Mouse (Mus musculus) lung, embryonic 15.5 days (tissue): Measurements from ENCODE around the gene Etv5. TPM values are rescaled to one million over a fixed set of nuclear protein-coding genes. Genes with fewer than 3 reads are reported as not detected.

ENCODE experiments used
- ATAC-seq: fragments of 200-750 bp; cut with Nextera tagmentation; 2 replicates; pipeline ENCODE4 v1.8.0; 2017; ENCODE audit warnings: moderate number of reproducible peaks, borderline replicate concordance; ENCODE audit not compliant: low FRiP score, low TSS enrichment; ENCODE audit errors: extremely low read depth
- H3K27ac ChIP-seq: fragments of 300-500 bp; sonication (generic); 2 replicates; pipeline ENCODE4 v1.5.1; 2015; ENCODE audit warnings: moderate library complexity, mild to moderate bottlenecking, inconsistent platforms
- H3K27me3 ChIP-seq: fragments of 300-500 bp; sonication (generic); 2 replicates; pipeline ENCODE4 v1.6.1; 2015; ENCODE audit warnings: inconsistent platforms
- H3K36me3 ChIP-seq: fragments of 300-500 bp; sonication (generic); 2 replicates; pipeline ENCODE4 v1.6.1; 2015; ENCODE audit warnings: inconsistent platforms
- H3K4me1 ChIP-seq: fragments of 300-500 bp; sonication (generic); 2 replicates; pipeline ENCODE4 v1.6.1; 2015; ENCODE audit warnings: inconsistent platforms
- H3K4me2 ChIP-seq: fragments of 300-500 bp; sonication (generic); 2 replicates; pipeline ENCODE4 v1.6.1; 2015; ENCODE audit warnings: inconsistent platforms, mild to moderate bottlenecking, moderate library complexity
- H3K4me3 ChIP-seq: fragments of 300-500 bp; sonication (generic); 2 replicates; pipeline ENCODE4 v1.5.1; 2015; ENCODE audit warnings: mild to moderate bottlenecking, inconsistent platforms
- H3K9ac ChIP-seq: fragments of 300-500 bp; sonication (generic); 2 replicates; pipeline ENCODE4 v1.6.1; 2015; ENCODE audit warnings: inconsistent platforms
- H3K9me3 ChIP-seq: fragments of 300-500 bp; sonication (generic); 2 replicates; pipeline ENCODE4 v1.6.1; 2016; ENCODE audit warnings: inconsistent platforms
- WGBS: fragments of 180-500 bp; shearing (Covaris S2); methylation state at CpG from one replicate; pipeline ENCODE4 v1.1.7; 2015; 5-methylcytosine and 5-hydroxymethylcytosine counted together
- polyA plus RNA-seq: library from polyadenylated mRNA; unstranded; fragments of >200 nt; fragmentation: Nextera tagmentation; extraction: Ambion mirVana; gene quantifications from 2 replicates; pipeline ENCODE4 v1.2.1, GENCODE M21; 2015

Gene Etv5
- polyA plus RNA-seq, 1 experiment from 2014 or later, result 167 TPM

DNA sequence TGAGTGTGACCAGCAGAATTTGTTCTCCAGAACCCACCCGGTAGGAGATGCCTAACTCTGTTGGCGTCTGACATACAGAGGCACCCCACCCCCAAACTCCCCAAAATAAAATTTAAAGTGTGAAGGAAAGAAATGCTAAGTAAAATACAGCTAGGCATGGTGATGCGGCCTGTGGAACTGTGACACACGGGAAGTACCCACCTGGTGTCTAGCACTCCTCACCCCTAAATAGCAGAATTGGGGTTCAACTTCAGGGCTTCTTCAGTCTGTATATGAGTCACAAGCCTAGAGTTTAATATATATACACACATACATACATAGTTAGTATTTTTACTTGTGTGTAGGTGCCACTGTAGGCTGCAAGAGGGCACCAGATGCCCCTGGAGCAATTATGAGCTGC is 32.8 kb downstream of the Etv5 start:
- H3K4me3 ChIP-seq, result no peak overlapping the region
- peaks cover 27% of the 10 kb centered on the region for H3K4me1 ChIP-seq
- H3K27me3 ChIP-seq, result no peaks in the 10 kb centered on the region
- H3K36me3 ChIP-seq, result peaks cover 16% of the 10 kb centered on the region
- H3K27ac ChIP-seq, result no peak overlapping the region; the same call in 1 of the 2 replicates
- H3K9me3 ChIP-seq, result no peaks in the 10 kb centered on the region
- no peak overlapping the region for H3K9ac ChIP-seq
- ATAC-seq, result no peak
- H3K4me2 ChIP-seq, result no peak overlapping the region
- WGBS, result 91% methylated on average over 4 of the region's 4 CpGs

DNA sequence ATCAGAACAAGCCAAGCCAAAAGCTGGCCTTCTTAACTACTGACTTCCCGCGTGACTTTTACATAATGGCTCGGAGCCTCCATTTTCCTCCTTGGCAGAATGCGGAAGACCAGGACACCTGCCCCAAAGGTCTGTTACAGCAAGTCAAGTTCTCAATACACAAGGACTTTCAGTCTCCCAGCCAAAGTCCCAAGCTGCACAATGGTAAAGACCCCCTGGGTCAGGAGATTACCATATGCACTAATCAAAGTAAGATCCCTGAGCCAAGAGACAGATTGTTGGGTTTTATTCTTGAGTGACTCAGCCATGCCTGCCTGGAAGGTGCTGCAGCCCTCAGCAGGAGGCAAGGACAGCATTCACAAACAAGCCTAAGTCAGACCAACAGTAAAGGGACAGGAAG is 33.5 kb downstream of the Etv5 start:
- WGBS, result 51% methylated on average over 4 of the region's 4 CpGs
- ATAC-seq, result peak; percentile 6; the same call in 1 of the 2 replicates
- no peaks in the 10 kb centered on the region for H3K9me3 ChIP-seq

GRCm38 (mm10) chr16:22405492-22405891 is 34.0 kb downstream of the Etv5 start:
- WGBS, result 27% methylated on average over 10 of the region's 10 CpGs
- Histone ChIP-seq H3K4me2 (peak overlapping the region; percentile 18; the same call in 1 of the 2 replicates), H3K27me3 (no peaks in the 10 kb centered on the region), H3K4me1 (peaks cover 25% of the 10 kb centered on the region), H3K9ac (no peak overlapping the region), H3K9me3 (no peaks in the 10 kb centered on the region), H3K4me3 (no peak overlapping the region), H3K36me3 (peaks cover 20% of the 10 kb centered on the region), H3K27ac (peak overlapping the region; percentile 68)
- ATAC-seq, result peak; percentile 75

More for the DNA sequence above, 33.5 kb downstream of the Etv5 start:
- no peak overlapping the region for H3K9ac ChIP-seq
- H3K4me3 ChIP-seq, result no peak overlapping the region
- H3K4me2 ChIP-seq, result no peak overlapping the region
- H3K4me1 ChIP-seq, result peaks cover 25% of the 10 kb centered on the region
- peaks cover 15% of the 10 kb centered on the region for H3K36me3 ChIP-seq
- no peaks in the 10 kb centered on the region for H3K27me3 ChIP-seq
- H3K27ac ChIP-seq, result peak overlapping the region; percentile 68

GRCm38 (mm10) chr16:22403715-22404114 is 35.8 kb downstream of the Etv5 start:
- H3K36me3 ChIP-seq, result peaks cover 35% of the 10 kb centered on the region
- H3K4me2 ChIP-seq, result no peak overlapping the region
- no peak overlapping the region for H3K4me3 ChIP-seq
- H3K9me3 ChIP-seq, result no peaks in the 10 kb centered on the region
- peaks cover 25% of the 10 kb centered on the region for H3K4me1 ChIP-seq
- H3K27ac ChIP-seq, result no peak overlapping the region
- H3K9ac ChIP-seq, result no peak overlapping the region
- H3K27me3 ChIP-seq, result no peaks in the 10 kb centered on the region
- 84% methylated on average over 4 of the region's 4 CpGs for WGBS
- ATAC-seq, result no peak

- H3K27me3 ChIP-seq, result no peaks in the 10 kb centered on the region
- no peak overlapping the region for H3K4me3 ChIP-seq
- no peak for ATAC-seq
- peaks cover 24% of the 10 kb centered on the region for H3K4me1 ChIP-seq
- H3K9ac ChIP-seq, result no peak overlapping the region
- no peak overlapping the region for H3K27ac ChIP-seq
- H3K36me3 ChIP-seq, result peaks cover 40% of the 10 kb centered on the region
- H3K4me2 ChIP-seq, result no peak overlapping the region
- no peaks in the 10 kb centered on the region for H3K9me3 ChIP-seq
These were observed 36.9 kb downstream of the Etv5 start for GRCm38 (mm10) chr16:22402600-22402999.

DNA sequence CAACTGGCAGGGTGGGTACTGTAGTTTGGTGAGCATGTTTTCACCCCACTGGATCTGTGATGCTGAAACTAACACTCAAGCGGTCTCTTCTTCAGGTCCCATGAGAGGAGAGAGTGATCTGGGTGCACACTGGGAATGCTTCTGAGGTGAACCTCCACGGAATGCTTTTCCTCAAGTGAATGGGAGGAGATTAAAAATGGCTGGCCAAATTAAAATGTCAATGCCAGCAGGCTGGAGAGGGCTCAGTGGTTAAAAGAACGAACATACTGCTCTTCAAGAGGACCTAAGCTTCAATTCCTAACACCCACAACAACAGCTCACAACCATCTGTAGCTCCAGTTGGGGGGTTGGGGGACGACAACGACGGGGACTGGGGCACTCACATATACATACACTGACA is 39.3 kb downstream of the Etv5 start:
- peaks cover 44% of the 10 kb centered on the region for H3K36me3 ChIP-seq
- WGBS, result 80% methylated on average over 6 of the region's 6 CpGs

DNA sequence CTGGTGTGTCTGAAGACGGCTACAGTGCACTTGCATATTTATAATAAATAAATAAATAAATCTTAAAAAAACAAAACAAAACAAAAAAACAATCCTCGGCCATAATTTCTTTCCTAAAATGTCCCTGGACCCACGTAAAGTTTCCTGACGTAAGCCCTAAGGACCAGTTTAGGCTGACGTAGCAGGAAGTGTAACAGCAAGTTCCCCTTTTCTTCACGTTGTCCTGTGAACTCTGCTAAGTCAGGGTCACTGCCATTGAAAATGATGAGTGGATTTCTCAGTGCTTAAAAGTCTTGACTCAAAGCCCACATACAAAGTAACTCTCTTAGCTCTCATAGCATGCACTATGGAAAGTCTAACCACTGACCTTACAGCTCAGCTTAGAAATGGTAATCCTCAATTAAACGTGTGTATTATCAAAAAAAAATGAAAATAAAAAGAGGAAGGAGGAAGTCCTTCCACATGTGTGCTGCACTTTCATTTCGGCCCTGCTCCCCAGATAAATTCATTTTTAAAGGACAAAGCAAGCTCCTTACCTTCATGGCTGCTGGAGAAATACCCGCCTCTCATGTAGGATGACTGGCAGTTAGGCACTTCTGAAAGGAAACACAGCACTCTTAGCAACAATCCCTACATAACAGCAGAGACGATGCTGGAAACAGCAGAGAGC is 40.6 kb downstream of the Etv5 start:
- no peaks in the 10 kb centered on the region for H3K4me1 ChIP-seq
- no peak overlapping the region for H3K4me2 ChIP-seq
- no peak overlapping the region for H3K27ac ChIP-seq
- no peaks in the 10 kb centered on the region for H3K27me3 ChIP-seq
- no peaks in the 10 kb centered on the region for H3K9me3 ChIP-seq
- WGBS, result 82% methylated on average over 10 of the region's 10 CpGs
- H3K9ac ChIP-seq, result no peak overlapping the region
- H3K4me3 ChIP-seq, result no peak overlapping the region
- H3K36me3 ChIP-seq, result peaks cover 44% of the 10 kb centered on the region
- no peak for ATAC-seq

More for the DNA sequence above, 39.3 kb downstream of the Etv5 start:
- Histone ChIP-seq H3K4me3 (no peak overlapping the region), H3K4me2 (no peak overlapping the region), H3K27ac (no peak overlapping the region), H3K27me3 (no peaks in the 10 kb centered on the region), H3K9me3 (no peaks in the 10 kb centered on the region), H3K4me1 (peaks cover 8% of the 10 kb centered on the region), H3K9ac (no peak overlapping the region)
- ATAC-seq, result no peak

DNA sequence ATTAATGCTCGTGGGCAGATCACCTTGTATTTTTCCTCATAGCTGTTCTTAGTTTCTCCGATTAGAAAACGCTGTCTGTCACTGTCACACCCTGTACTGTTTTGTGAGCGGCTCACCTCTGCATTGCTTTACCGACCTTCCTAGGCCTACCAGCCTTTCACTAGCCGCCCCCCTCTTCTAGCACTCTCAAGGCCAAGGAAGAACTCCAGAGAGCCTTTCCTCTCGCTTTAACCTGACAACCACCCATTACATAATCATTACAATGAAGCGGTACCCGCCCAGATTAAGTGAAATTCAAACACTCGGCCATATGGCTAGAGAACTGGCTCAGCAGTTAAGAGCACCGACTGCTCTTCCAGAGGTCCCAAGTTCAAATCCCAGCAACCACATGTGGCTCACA is 41.2 kb downstream of the Etv5 start:
- Histone ChIP-seq H3K36me3 (peaks cover 41% of the 10 kb centered on the region), H3K27ac (no peak overlapping the region), H3K4me1 (no peaks in the 10 kb centered on the region), H3K27me3 (no peaks in the 10 kb centered on the region), H3K4me3 (no peak overlapping the region), H3K9ac (no peak overlapping the region), H3K9me3 (no peaks in the 10 kb centered on the region), H3K4me2 (no peak overlapping the region)
- 66% methylated on average over 11 of the region's 11 CpGs for WGBS
- no peak for ATAC-seq

DNA sequence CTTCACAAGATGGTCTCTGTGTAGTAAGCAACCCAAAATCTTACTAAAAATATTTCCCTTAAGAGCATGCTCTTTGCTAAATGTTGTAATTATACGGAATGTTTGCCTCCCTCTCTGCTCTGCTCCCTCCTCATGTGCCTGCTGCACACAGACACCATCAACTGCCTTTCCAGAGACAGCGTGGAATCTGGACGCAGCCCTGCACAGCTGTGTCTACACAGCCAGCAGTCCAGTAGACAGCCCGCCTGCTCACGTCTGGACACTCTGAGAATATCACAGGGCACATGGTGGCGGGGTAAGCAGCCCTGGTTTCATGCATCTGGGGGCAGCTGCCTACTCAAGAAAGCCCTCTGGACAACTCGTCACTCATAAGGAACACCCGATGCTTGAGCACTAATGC is 43.1 kb downstream of the Etv5 start:
- H3K27ac ChIP-seq, result no peak overlapping the region
- no peak overlapping the region for H3K4me3 ChIP-seq
- no peaks in the 10 kb centered on the region for H3K4me1 ChIP-seq
- H3K27me3 ChIP-seq, result no peaks in the 10 kb centered on the region
- peak; percentile 43; the same call in 1 of the 2 replicates for ATAC-seq
- H3K4me2 ChIP-seq, result no peak overlapping the region
- no peak overlapping the region for H3K9ac ChIP-seq
- H3K9me3 ChIP-seq, result no peaks in the 10 kb centered on the region
- H3K36me3 ChIP-seq, result peaks cover 43% of the 10 kb centered on the region
- 50% methylated on average over 8 of the region's 8 CpGs for WGBS

- Histone ChIP-seq H3K9ac (no peak overlapping the region), H3K9me3 (no peaks in the 10 kb centered on the region), H3K4me3 (no peak overlapping the region), H3K4me1 (no peaks in the 10 kb centered on the region), H3K4me2 (no peak overlapping the region), H3K27me3 (no peaks in the 10 kb centered on the region), H3K36me3 (peaks cover 34% of the 10 kb centered on the region), H3K27ac (no peak overlapping the region)
- ATAC-seq, result no peak
- 68% methylated on average over 15 of the region's 15 CpGs for WGBS
These were observed 44.2 kb downstream of the Etv5 start for GRCm38 (mm10) chr16:22395093-22395844.

- Histone ChIP-seq H3K9ac (no peak overlapping the region), H3K27me3 (no peaks in the 10 kb centered on the region), H3K27ac (no peak overlapping the region), H3K4me1 (no peaks in the 10 kb centered on the region), H3K36me3 (peaks cover 28% of the 10 kb centered on the region), H3K9me3 (no peaks in the 10 kb centered on the region), H3K4me3 (no peak overlapping the region), H3K4me2 (no peak overlapping the region)
- ATAC-seq, result no peak
- 83% methylated on average over 9 of the region's 9 CpGs for WGBS
These were observed 49.1 kb downstream of the Etv5 start for GRCm38 (mm10) chr16:22390348-22390897.
